Comparison of ENCODE assay signal across 26 mouse cellular contexts in genomic region chr13:25675208-25675607, GRCm38 (mm10).
DNase-seq lines count a peak whose midpoint lies in the region; ATAC-seq and TF ChIP-seq lines count a peak whose summit lies in the region.
"Had no signal": no experiment of that assay in that cellular context is flagged by ENCODE, and none has a peak within 500 bp of the region (broad histone marks: within the 10 kb centered on the region; RNA-seq: fewer than 3 reads in every experiment).

No protein-coding gene starts in this region.

- no peak overlapping the region for H3K4me3 ChIP-seq in forebrain, embryonic 14.5 days (ENCODE audit: low read depth, low read length)
- H3K4me3 ChIP-seq in forebrain, embryonic 11.5 days (ENCODE audit: low read depth, low read length), result no peak overlapping the region
- no peak overlapping the region for H3K4me3 ChIP-seq in forebrain, postnatal 0 days (ENCODE audit: low read depth, low read length)
- no peak overlapping the region for H3K4me3 ChIP-seq in forebrain, embryonic 10.5 days
- no peak overlapping the region for H3K4me3 ChIP-seq in hindbrain, embryonic 12.5 days
- H3K4me3 ChIP-seq: embryonic facial prominence, embryonic 13.5 days; heart, embryonic 12.5 days; heart, embryonic 15.5 days had no signal

- H3K36me3 ChIP-seq in forebrain, embryonic 14.5 days (ENCODE audit: control insufficient read depth, insufficient read depth, low read length), result no peaks in the 10 kb centered on the region
- no peaks in the 10 kb centered on the region for H3K36me3 ChIP-seq in forebrain, embryonic 11.5 days (ENCODE audit: control insufficient read depth, insufficient read depth, low read length)
- H3K36me3 ChIP-seq in forebrain, postnatal 0 days (ENCODE audit: insufficient read depth), result no peaks in the 10 kb centered on the region
- no peaks in the 10 kb centered on the region for H3K36me3 ChIP-seq in forebrain, embryonic 10.5 days (replicated peaks)
- no peaks in the 10 kb centered on the region for H3K36me3 ChIP-seq in hindbrain, embryonic 12.5 days
- H3K36me3 ChIP-seq: embryonic facial prominence, embryonic 13.5 days; heart, embryonic 12.5 days; heart, embryonic 15.5 days had no signal

- no peaks in the 10 kb centered on the region for H3K9me3 ChIP-seq in forebrain, embryonic 14.5 days (replicated peaks; ENCODE audit: control insufficient read depth, low read length)
- no peaks in the 10 kb centered on the region for H3K9me3 ChIP-seq in forebrain, embryonic 11.5 days (ENCODE audit: control insufficient read depth, low read length)
- H3K9me3 ChIP-seq in forebrain, postnatal 0 days (ENCODE audit: low read length), result no peaks in the 10 kb centered on the region
- no peaks in the 10 kb centered on the region for H3K9me3 ChIP-seq in forebrain, embryonic 10.5 days
- no peaks in the 10 kb centered on the region for H3K9me3 ChIP-seq in hindbrain, embryonic 12.5 days (replicated peaks)
- H3K9me3 ChIP-seq: embryonic facial prominence, embryonic 13.5 days; heart, embryonic 12.5 days; heart, embryonic 15.5 days had no signal

- no peak overlapping the region for H3K27ac ChIP-seq in forebrain, embryonic 14.5 days (ENCODE audit: low read depth, low read length)
- H3K27ac ChIP-seq in forebrain, embryonic 11.5 days (ENCODE audit: low read depth, low read length), result no peak overlapping the region
- H3K27ac ChIP-seq in forebrain, postnatal 0 days (ENCODE audit: low read depth, low read length), result no peak overlapping the region
- no peak overlapping the region for H3K27ac ChIP-seq in forebrain, embryonic 10.5 days
- no peak overlapping the region for H3K27ac ChIP-seq in hindbrain, embryonic 12.5 days
- H3K27ac ChIP-seq: embryonic facial prominence, embryonic 13.5 days; heart, embryonic 15.5 days had no signal

- 82% methylated on average over 6 of the region's 6 CpGs for WGBS in forebrain, embryonic 14.5 days
- WGBS in forebrain, embryonic 11.5 days, result 96% methylated on average over 6 of the region's 6 CpGs
- WGBS in forebrain, postnatal 0 days, result 81% methylated on average over 6 of the region's 6 CpGs
- 95% methylated on average over 6 of the region's 6 CpGs for WGBS in forebrain, embryonic 10.5 days
- 92% methylated on average over 6 of the region's 6 CpGs for WGBS in hindbrain, embryonic 12.5 days

- DNase-seq in forebrain, embryonic 14.5 days (ENCODE audit: low spot score), result peak; percentile 16
- no peak for DNase-seq in forebrain, embryonic 11.5 days (ENCODE audit: low spot score)
- DNase-seq in forebrain, postnatal 0 days, result no peak
- no peak for DNase-seq in forebrain, embryonic 10.5 days (ENCODE audit: extremely low spot score, low spot score)
- peak; percentile 45 for DNase-seq in brain, embryonic 14.5 days (ENCODE audit: low read depth)
- DNase-seq: adrenal gland, adult 8-10 months; adrenal gland, postnatal 25 days; cerebellum, adult 11 months; cerebellum, adult 2 months; cerebellum, adult 9-11 months; cerebellum, postnatal 25 days; gastrocnemius, postnatal 25 days; heart, adult 18-20 months; heart, postnatal 10 days; heart, postnatal 4 days; kidney, adult 18-20 months; kidney, adult 9 months had no signal

- H3K27me3 ChIP-seq in forebrain, embryonic 14.5 days (replicated peaks; ENCODE audit: control insufficient read depth, insufficient read depth, low read length), result no peaks in the 10 kb centered on the region
- H3K27me3 ChIP-seq in forebrain, embryonic 11.5 days (ENCODE audit: control insufficient read depth, insufficient read depth, low read length), result no peaks in the 10 kb centered on the region
- no peaks in the 10 kb centered on the region for H3K27me3 ChIP-seq in forebrain, postnatal 0 days (ENCODE audit: insufficient read depth, low read length)
- no peaks in the 10 kb centered on the region for H3K27me3 ChIP-seq in forebrain, embryonic 10.5 days (ENCODE audit: poor library complexity, severe bottlenecking)
- H3K27me3 ChIP-seq in hindbrain, embryonic 12.5 days, result no peaks in the 10 kb centered on the region
- H3K27me3 ChIP-seq: embryonic facial prominence, embryonic 13.5 days; heart, embryonic 12.5 days; heart, embryonic 15.5 days had no signal

- no peak for TF ChIP-seq CTCF in forebrain, postnatal 0 days (IDR thresholded peaks at IDR 0.05; ENCODE audit: low read depth)
- no peak for TF ChIP-seq CTCF in brain, embryonic 14.5 days (IDR thresholded peaks at IDR 0.05; ENCODE audit: borderline replicate concordance, extremely low read depth, insufficient read depth, insufficient read length)

- no peak for TF ChIP-seq POLR2A in brain, embryonic 14.5 days (IDR thresholded peaks at IDR 0.05; ENCODE audit: borderline replicate concordance, extremely low read depth, insufficient read depth, insufficient read length, poor library complexity, severe bottlenecking)

- ATAC-seq in forebrain, embryonic 14.5 days, result no peak
- no peak for ATAC-seq in forebrain, embryonic 11.5 days (replicated peaks; ENCODE audit: low FRiP score)
- peak; percentile 89 for ATAC-seq in forebrain, postnatal 0 days
- ATAC-seq in hindbrain, embryonic 12.5 days (ENCODE audit: low FRiP score), result no peak
- ATAC-seq: activated CD4-positive, CD25-positive, alpha-beta regulatory T cell, adult 4 months; CD4-positive, CD25-positive, alpha-beta regulatory T cell, adult 4 months; hindbrain, embryonic 16.5 days; inflammation-experienced regulatory T-cells, adult 6 months; intestine, embryonic 16.5 days had no signal

- no peaks in the 10 kb centered on the region for H3K4me1 ChIP-seq in forebrain, embryonic 14.5 days (ENCODE audit: control insufficient read depth, insufficient read depth, low read length)
- H3K4me1 ChIP-seq in forebrain, embryonic 11.5 days (replicated peaks; ENCODE audit: control insufficient read depth, insufficient read depth, low read length), result no peaks in the 10 kb centered on the region
- H3K4me1 ChIP-seq in forebrain, postnatal 0 days (ENCODE audit: insufficient read depth), result no peaks in the 10 kb centered on the region
- no peaks in the 10 kb centered on the region for H3K4me1 ChIP-seq in forebrain, embryonic 10.5 days
- H3K4me1 ChIP-seq in hindbrain, embryonic 12.5 days, result no peaks in the 10 kb centered on the region
- H3K4me1 ChIP-seq: embryonic facial prominence, embryonic 13.5 days; heart, embryonic 12.5 days; heart, embryonic 15.5 days had no signal

- H3K9ac ChIP-seq in forebrain, embryonic 14.5 days (ENCODE audit: low read length), result no peak overlapping the region
- H3K9ac ChIP-seq in forebrain, embryonic 11.5 days (ENCODE audit: low read length), result no peak overlapping the region
- H3K9ac ChIP-seq in forebrain, postnatal 0 days, result no peak overlapping the region
- H3K9ac ChIP-seq in hindbrain, embryonic 12.5 days, result no peak overlapping the region
- H3K9ac ChIP-seq: embryonic facial prominence, embryonic 13.5 days; heart, embryonic 12.5 days; heart, embryonic 15.5 days had no signal

- no peak overlapping the region for H3K4me2 ChIP-seq in forebrain, embryonic 14.5 days (ENCODE audit: low read length)
- no peak overlapping the region for H3K4me2 ChIP-seq in forebrain, embryonic 11.5 days (ENCODE audit: low read depth, low read length, severe bottlenecking)
- no peak overlapping the region for H3K4me2 ChIP-seq in forebrain, postnatal 0 days (ENCODE audit: low read depth)
- no peak overlapping the region for H3K4me2 ChIP-seq in hindbrain, embryonic 12.5 days (replicated peaks)
- H3K4me2 ChIP-seq: embryonic facial prominence, embryonic 13.5 days; heart, embryonic 12.5 days; heart, embryonic 15.5 days had no signal

Comparison
In these comparisons a context has a peak if more than half of its experiments do, and no peak if none do; other contexts are left out.
1. DNase-seq: peak in forebrain, embryonic 14.5 days (single experiment) and brain, embryonic 14.5 days (single experiment); none in forebrain, embryonic 11.5 days (single experiment), forebrain, postnatal 0 days (single experiment) and forebrain, embryonic 10.5 days (single experiment).